Mouse (Mus musculus) A20 (cell line): Measurements from ENCODE around the gene Tgfb1.
A peak's percentile ranks its signal among the peaks of the same experiment; 100 is the strongest.

Experiments
- DNase-seq: peaks from one replicate; pipeline ENCODE4 v3.0.0-alpha.2; 2011; ENCODE audit warnings: low read depth, low spot score

Tgfb1 gene

GRCm38 (mm10) chr7:25686680-25687531, at the start of gene Tgfb1:
TSS of gene Tgfb1 (plus strand) at chr7:25687002.
- peak; percentile 90 for DNase-seq

GRCm38 (mm10) chr7:25637099-25637498, 49.7 kb upstream of the Tgfb1 start:
- DNase-seq = no peak

GRCm38 (mm10) chr7:25639754-25640153, 47.0 kb upstream of the Tgfb1 start:
- no peak for DNase-seq

DNA sequence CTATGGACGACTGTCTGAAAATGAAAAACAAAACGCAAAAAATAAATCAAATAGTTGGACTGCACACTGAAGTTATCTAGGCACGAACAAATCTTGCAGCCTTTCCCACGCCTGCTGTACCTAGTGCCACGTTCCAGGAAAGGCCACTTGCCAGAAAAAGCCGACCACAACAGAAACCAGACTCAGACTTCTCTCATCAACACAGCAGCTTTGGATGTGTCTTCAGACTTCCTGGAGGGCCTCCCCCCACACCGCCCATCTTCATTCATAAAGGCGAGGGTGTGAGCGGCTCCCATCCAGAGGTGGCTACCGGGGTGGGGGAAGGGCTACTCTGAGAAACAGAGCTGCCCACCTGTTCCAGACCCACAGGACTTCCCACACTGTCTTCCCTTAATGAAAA, 42.7 kb upstream of the Tgfb1 start:
- no peak for DNase-seq

DNA sequence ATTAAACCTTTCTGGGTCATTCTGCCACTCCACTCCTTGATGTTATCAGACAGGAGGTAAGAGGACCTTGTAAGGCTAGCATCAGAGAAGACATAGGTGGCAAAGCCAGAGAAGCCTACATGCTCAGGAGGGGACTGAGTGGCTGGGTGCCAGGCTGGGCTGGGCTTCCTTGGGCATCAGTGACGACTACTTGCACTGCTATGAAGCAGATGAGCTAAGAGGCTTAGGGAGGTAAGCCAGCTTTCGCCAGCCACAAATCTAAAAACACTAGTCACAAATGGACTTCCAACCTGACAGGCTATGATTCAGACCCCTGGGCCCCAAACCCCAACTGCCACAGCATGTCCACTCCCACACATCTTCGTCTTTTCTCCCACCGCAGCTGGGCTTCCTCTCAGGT, 42.2 kb upstream of the Tgfb1 start:
- no peak for DNase-seq

- DNase-seq = no peak
Measured at GRCm38 (mm10) chr7:25645074-25645473, 41.7 kb upstream of the Tgfb1 start.

DNA sequence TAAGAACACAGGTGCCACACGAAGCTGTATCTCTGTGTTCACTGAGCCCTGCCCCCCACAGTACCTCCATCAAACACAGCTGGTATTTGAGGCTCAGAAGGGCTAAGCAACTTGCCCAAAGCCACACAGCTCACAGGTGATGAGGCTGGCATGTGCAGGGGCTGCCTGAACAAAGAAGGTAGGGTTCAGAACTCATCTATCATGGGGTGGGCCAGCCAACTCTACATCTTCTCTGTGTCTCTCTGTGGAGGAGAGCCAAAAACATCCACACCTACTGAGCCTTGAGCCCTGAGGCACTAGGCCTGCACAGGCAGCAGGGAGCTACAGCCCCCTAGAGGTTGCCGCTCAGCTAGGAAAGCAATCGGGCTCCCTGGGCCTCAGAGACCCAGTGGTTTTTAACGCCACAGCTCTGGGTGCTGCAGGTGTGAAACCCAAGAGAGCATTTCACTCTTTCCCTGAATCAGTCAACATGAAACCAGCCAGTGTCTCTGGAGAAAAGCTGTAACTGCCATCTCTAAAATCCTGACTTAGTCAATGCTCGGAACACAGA, 39.2 kb upstream of the Tgfb1 start:
- peak; percentile 93 for DNase-seq

- no peak for DNase-seq
Measured at GRCm38 (mm10) chr7:25649839-25650238, 37.0 kb upstream of the Tgfb1 start.

DNA sequence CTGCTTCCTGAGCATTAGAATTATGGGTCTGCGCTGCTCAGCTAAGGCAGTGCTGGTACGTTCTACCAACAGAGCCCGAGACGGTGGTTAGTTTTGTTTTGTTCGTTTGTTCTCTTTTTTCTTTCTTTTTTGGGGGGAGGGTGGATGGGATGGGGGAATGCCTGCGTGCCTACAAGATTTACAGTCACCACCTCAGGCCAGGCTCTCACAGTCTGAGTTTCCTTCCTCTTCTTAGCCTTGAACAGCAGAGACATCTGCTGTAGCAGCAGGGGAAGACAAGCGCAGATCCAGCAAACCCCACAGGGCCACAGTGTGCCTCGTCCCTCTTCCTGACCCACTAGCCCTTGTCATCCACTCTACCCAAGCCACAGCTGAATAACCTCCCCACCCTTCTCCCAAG, 35.5 kb upstream of the Tgfb1 start:
- peak; percentile 87 for DNase-seq

DNA sequence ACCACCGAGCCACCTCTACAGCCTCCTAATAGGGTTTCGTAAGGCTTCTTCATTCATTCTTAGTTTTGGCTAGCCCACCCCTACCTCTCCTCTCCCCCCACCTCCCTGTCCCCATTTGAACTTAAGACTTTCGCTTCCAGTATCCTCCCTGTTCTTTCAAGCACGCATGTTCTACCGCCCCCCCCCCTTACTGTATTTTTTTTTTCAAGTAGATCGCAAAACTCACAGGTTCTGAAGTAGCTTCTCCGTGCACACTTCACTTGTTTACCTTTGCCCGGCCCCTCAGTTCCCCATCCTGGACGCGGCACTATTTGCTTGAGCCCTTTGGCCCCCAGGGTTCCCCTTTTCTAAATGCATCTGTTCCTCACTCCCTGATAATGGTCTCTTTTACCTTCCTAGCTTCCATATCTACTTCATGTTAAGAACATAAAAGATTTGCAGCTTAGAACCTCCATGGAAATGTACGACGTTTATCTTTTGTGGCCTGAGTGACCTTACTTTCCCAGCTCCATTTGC, 34.5 kb upstream of the Tgfb1 start:
- DNase-seq = peak; percentile 54

DNA sequence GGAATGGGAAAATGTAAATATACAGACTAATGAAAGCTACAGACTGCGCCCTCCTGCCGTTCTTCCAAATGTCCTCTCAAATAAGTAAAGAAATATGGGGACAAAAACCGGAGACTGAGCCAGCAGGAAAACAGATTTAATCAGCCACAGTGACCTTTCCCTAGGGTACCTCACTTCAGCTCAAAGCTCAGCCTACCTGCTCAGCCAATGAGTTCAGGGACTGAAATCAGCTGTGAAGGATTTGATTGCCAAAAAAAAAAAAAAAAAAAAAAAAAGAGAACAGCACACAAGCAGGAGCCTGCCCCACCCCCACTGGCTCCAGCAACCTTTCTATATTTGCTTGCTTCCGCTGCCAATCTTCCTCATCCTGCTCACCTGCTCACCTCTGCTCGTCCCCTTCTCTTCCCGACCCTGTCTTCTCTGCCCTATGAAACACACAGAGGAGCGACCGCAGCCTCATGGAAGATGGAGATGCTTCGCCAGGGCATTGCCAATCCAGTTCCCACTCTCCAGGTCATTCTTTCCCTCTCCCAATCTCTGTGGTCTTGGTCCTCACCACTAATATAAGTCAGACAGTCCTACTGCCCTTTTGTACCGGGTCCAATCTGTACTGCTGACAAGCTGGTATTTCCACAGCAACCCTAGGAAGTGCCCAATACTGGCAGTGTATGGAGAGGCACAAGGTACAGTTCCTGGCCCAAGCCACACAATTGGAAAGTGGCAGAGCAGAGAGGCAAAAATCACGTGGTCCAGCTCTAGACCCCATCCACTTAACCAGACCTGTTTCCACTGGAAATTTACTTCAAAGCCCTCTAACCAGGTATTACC, 31.0 kb upstream of the Tgfb1 start:
- no peak for DNase-seq

GRCm38 (mm10) chr7:25657785-25658184, 29.0 kb upstream of the Tgfb1 start:
- DNase-seq = no peak

DNA sequence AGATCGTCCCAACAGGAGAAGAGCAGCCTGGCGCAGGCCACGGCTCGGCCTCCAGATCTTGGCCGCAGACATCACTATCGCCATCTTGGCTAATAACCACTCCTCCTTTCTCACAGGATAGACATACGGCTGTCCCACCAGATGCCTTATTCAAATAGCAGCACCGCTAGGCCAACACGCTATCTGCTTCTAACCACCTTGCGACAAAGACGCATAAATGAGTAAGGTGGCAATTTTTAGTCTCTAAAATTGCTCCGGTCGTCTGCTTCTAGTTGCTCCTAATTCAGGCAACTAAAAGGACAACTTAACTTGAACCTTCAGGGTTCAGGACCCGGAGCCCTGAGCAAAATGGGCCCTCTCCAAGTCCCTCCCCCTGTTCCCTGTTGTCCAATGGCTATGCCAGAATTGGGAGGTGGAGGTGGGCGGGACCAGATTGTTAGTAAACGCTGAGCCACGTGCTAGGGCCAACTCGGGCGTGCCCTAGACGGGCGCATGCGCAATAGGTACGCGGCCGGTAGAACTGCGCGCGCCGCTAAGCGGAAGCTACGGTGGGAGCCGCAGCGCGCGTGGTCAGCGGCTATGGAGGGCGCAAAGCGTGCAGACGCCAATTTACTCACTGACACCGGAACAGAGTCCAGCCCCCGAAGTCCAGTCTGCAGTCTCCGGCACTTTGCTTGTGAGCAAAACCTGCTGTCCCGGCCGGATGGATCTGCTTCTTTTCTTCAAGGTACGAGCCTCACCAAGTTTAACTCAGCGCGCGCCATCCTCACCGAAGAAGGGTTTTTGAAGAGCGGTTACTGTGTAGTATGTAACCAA, 27.9 kb upstream of the Tgfb1 start, which contains the start of the genes Bckdha and Exosc5:
Bckdha (minus strand) TSS at position 325 of the 816 bp plus-strand sequence.
Exosc5 (plus strand) TSS at position 508 of the 816 bp plus-strand sequence.
- DNase-seq = peak; percentile 100

DNA sequence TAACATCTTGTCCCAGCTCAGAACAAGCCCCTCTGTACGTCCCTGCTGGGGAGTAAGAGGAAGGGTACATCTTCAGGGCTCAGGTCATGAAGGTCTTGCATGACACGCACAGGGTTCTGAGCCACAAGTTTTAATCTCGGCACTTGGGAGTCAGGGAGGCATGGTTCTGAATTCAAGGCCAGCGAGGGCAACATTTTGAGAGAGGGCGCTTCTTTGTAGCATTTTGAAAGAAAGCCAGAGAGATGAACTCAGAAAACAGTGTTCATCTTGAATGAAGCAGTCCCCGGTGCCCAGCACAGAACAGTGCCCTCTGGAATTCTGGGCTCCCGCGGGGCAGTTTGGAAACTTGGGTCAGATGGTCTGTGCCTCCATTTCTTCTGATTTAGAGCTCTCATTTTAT, 20.4 kb upstream of the Tgfb1 start:
- no peak for DNase-seq

DNA sequence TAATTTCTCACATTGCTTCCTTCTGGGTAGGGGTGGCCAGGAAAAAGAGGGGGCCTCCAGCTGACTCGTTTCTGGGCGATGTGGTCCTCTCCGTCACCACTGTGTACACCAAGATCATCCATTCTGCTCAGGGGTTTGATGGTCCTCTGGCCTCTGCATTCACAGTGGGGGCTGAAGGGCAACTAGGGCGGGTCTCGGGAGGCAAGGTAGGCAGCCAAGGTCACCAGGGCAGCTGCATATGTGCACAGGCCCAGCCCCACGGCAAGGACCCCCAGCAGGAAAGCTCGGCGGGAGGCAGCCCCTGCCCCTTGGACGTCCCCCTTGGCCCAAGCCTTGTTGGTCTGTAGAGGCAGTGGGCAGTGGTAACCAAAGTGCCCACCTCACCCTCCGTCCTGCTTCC, 17.6 kb upstream of the Tgfb1 start:
- DNase-seq = no peak

DNA sequence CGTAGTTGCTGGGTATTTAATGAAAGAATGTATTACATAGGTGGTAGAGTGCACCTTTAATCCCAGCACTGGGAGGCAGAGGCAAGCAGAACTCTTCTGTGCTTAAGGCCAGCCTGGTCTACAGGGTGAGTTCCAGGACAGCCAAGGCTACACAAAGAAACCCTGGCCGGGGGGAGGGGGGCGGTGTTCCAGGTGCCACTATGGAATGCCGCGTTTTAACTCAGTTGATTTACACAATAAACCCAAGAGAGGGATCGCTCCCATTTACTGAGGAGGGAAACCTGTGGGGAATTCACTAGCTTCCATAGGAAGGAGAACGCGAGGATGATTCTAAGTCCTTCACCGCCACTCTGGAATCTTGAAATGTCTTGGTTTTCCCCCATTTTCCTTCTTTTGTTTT, 17.2 kb upstream of the Tgfb1 start:
- no peak for DNase-seq

DNA sequence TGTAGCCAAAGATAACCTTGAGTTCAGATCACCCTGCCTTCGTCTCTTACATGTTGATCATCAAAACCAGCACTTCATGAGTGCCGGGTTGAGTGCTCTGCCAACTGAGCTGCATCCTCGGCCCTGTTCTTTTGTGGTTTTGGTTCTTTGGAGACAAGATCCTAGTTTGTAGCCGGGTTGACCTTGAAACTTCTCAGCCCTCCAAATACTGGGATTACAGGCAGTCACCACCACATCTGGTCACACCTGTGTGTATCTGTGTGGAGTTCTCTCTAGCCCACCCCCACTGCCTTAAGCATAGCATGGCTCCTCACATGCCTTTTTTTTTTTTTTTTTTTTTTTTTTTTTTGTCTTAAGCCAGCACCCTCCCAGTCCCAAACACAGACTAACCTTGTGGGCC, 16.7 kb upstream of the Tgfb1 start:
- DNase-seq = no peak

GRCm38 (mm10) chr7:25671686-25672085, 15.1 kb upstream of the Tgfb1 start:
- DNase-seq = no peak

DNA sequence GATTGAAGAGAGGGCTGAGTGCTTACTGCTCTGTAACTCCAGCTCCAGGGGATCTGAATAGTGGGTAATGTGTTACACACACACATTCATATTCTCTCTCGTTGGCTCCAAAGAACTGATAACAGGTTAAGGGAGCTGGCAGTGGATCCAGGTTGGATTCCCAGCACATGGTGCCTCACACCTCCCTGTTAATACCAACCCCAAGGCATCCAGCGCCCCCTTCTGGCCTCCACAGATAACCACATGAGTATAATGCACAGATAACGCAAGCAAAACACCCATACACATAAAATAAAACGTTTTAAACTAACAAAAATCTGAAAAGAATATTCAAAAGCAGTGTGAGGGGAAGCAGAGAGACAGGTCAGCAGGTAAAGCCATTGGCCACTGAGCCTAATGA, 14.4 kb upstream of the Tgfb1 start:
- peak; percentile 47 for DNase-seq

DNA sequence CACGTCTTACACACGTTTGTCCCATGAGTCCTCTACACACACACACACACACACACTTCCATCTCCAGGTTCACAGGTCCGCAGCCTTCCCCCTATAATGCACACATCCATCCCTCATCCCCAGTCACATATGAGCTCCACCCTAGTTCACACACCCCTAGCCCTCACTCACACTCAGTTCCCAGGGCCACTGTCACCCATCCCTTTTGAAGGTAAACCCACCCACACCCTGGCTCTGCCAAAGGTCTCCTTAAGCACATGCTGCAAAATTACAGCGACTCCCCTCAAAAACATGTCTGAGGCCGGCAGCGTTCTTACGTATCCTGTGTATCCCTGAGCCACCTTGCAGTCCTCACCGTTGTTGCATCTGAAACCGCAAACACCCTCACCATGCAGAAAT, 12.5 kb upstream of the Tgfb1 start:
- DNase-seq = no peak

DNA sequence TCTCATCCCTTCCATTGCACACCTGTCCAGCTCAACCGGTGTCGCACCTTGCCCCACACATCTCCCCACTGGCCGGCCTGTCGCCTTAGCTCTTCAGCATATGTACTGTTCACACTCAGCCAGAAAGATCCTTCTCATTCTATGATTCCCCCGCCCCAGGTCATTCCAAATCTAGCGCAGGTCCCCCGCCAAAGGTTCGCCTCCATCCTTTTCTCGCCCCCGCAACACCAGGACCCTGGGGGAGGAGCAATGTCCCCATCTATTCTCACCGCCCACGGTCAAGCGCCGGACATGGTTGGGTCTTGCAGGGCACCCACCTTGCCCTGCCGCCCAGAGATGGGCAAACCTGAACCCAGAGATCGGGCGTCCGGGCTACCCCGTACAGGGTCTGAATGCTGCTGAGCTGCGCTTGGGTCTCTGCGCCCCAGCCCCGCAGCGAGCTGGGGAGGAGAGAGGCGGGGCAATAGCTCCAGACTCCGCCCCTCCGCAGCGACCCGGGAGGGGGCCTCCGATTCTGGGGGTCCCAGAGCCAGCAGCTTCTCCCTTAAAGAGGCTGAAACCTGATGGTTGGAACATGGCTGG, 12.0 kb upstream of the Tgfb1 start, which contains the start of gene Tmem91:
Tmem91 (minus strand) TSS at position 448 of the 582 bp plus-strand sequence.
- DNase-seq = no peak
